In genomic region chr13:108157732-108158464, GRCm38 (mm10) we compare ENCODE assay signal across 8 mouse cellular contexts. TPM values are rescaled to one million over a fixed set of nuclear protein-coding genes. Genes with fewer than 3 reads are reported as not detected.
DNase-seq lines count a peak whose midpoint lies in the region; ATAC-seq and TF ChIP-seq lines count a peak whose summit lies in the region.

No protein-coding gene starts in this region.

- no peak overlapping the region for H3K27ac ChIP-seq in kidney, adult 2 months (ENCODE audit: insufficient read depth, low read depth, low read length)
- peak overlapping the region; percentile 53 for H3K27ac ChIP-seq in forebrain, embryonic 12.5 days
- no peak overlapping the region for H3K27ac ChIP-seq in liver, embryonic 13.5 days

- in situ Hi-C loops in Patski (cut with MboI; ENCODE audit: low pct_unique_long_range_greater_than_20kb) = loop anchor here (5.0 to 10.0 kb wide), 2 partner anchors 263 to 831 kb away; no protein-coding TSS in a partner anchor

- no peak for TF ChIP-seq POLR2A in kidney, adult 2 months (IDR thresholded peaks at IDR 0.05; ENCODE audit: low read depth, low read length)

- peaks cover 4% of the 10 kb centered on the region; the same call in 1 of the 2 replicates for H3K4me1 ChIP-seq in kidney, adult 2 months (ENCODE audit: control insufficient read depth, insufficient read depth, low read length)
- peaks cover 15% of the 10 kb centered on the region for H3K4me1 ChIP-seq in forebrain, embryonic 12.5 days
- peaks cover 16% of the 10 kb centered on the region for H3K4me1 ChIP-seq in liver, embryonic 13.5 days (replicated peaks)

- 4% methylated on average over 42 of the region's 42 CpGs for WGBS in kidney, adult 2 months
- WGBS in forebrain, embryonic 12.5 days = 1% methylated on average over 36 of the region's 42 CpGs
- WGBS in liver, embryonic 13.5 days (ENCODE audit: insufficient replicate concordance) = 3% methylated on average over 39 of the region's 42 CpGs

- no peaks in the 10 kb centered on the region for H3K27me3 ChIP-seq in kidney, adult 2 months (replicated peaks; ENCODE audit: control insufficient read depth, insufficient read depth, low read length)
- no peaks in the 10 kb centered on the region for H3K27me3 ChIP-seq in Patski
- H3K27me3 ChIP-seq in forebrain, embryonic 12.5 days = no peaks in the 10 kb centered on the region
- H3K27me3 ChIP-seq in liver, embryonic 13.5 days = no peaks in the 10 kb centered on the region

- ATAC-seq in Patski = peak; percentile 64
- peak; percentile 27; the same call in 1 of the 2 replicates for ATAC-seq in forebrain, embryonic 12.5 days (ENCODE audit: low FRiP score)
- peak; percentile 74 for ATAC-seq in liver, embryonic 13.5 days (ENCODE audit: low read depth)

- peak overlapping the region; percentile 71 for H3K4me3 ChIP-seq in kidney, adult 2 months (ENCODE audit: insufficient read depth, low read depth, low read length)
- peak overlapping the region; percentile 87 for H3K4me3 ChIP-seq in forebrain, embryonic 12.5 days (replicated peaks)
- peak overlapping the region; percentile 82 for H3K4me3 ChIP-seq in liver, embryonic 13.5 days (replicated peaks)

- no peak for TF ChIP-seq CTCF in kidney, adult 2 months (conservative IDR thresholded peaks at IDR 0.05; ENCODE audit: insufficient read depth, insufficient read length, low read depth, low read length)
- TF ChIP-seq CTCF in Patski (IDR thresholded peaks at IDR 0.05) = no peak

- H3K36me3 ChIP-seq in kidney, adult 2 months (ENCODE audit: control insufficient read depth, insufficient read depth, low read length) = no peaks in the 10 kb centered on the region
- H3K36me3 ChIP-seq in forebrain, embryonic 12.5 days (replicated peaks) = peaks cover 12% of the 10 kb centered on the region; the same call in 1 of the 2 replicates
- H3K36me3 ChIP-seq in liver, embryonic 13.5 days = peaks cover 13% of the 10 kb centered on the region

- H3K9me3 ChIP-seq in forebrain, embryonic 12.5 days = no peaks in the 10 kb centered on the region
- H3K9me3 ChIP-seq in liver, embryonic 13.5 days (replicated peaks) = no peaks in the 10 kb centered on the region

- H3K9ac ChIP-seq in forebrain, embryonic 12.5 days = peak overlapping the region; percentile 74
- peak overlapping the region; percentile 73 for H3K9ac ChIP-seq in liver, embryonic 13.5 days

- H3K4me2 ChIP-seq in forebrain, embryonic 12.5 days = peak overlapping the region; percentile 88
- peak overlapping the region; percentile 78 for H3K4me2 ChIP-seq in liver, embryonic 13.5 days

- DNase-seq in kidney, adult 2 months = no peak
- DNase-seq in kidney, adult 18-20 months = no peak
- DNase-seq in Patski (ENCODE audit: low read depth, low spot score) = no peak
- DNase-seq in liver, embryonic 13.5 days = no peak
- peak; percentile 5 for DNase-seq in skeletal muscle tissue, adult 2 months (ENCODE audit: low read depth, low spot score)
- no peak for DNase-seq in testis, postnatal 14 days (ENCODE audit: low spot score)
- DNase-seq in ovary, postnatal 14 days (ENCODE audit: low spot score) = no peak

- POLR2A ChIA-PET in Patski (lab: Charles Lee) = no interaction called here

- CTCF ChIA-PET in Patski (lab: Charles Lee) = interaction anchor here (2.1 kb wide), 1 partner anchor 17 kb away, joined by 6 read pairs; no protein-coding TSS in a partner anchor

RNA-seq across cellular contexts. Expression of gene Ndufaf2, which starts 0.5 kb away (rescaled TPM):
- polyA plus RNA-seq in kidney, adult 2 months (2012; rRNA removed) = 8.6 and 17.6 TPM in 2 replicates
- 43.1 TPM for polyA plus RNA-seq in Patski (2021)
- polyA plus RNA-seq in forebrain, embryonic 12.5 days (2016; fragmentation: Nextera tagmentation; extraction: Ambion mirVana) = 96.1 and 99.3 TPM in 2 replicates
- polyA plus RNA-seq in liver, embryonic 13.5 days (2015; fragmentation: Nextera tagmentation; extraction: Ambion mirVana) = 44.7 and 54.2 TPM in 2 replicates

RNA-seq across cellular contexts. Expression of gene Ercc8, which starts 0.6 kb away (rescaled TPM):
- 6.4 TPM in 2 replicates for polyA plus RNA-seq in kidney, adult 2 months (2012; rRNA removed)
- polyA plus RNA-seq in Patski (2021) = 6.8 TPM
- 23.0 and 24.0 TPM in 2 replicates for polyA plus RNA-seq in forebrain, embryonic 12.5 days (2016; fragmentation: Nextera tagmentation; extraction: Ambion mirVana)
- polyA plus RNA-seq in liver, embryonic 13.5 days (2015; fragmentation: Nextera tagmentation; extraction: Ambion mirVana) = 10.6 and 11.3 TPM in 2 replicates

RNA-seq across cellular contexts. Expression of gene Elovl7, which starts 56.3 kb away (rescaled TPM):
- 17.2 and 20.9 TPM in 2 replicates for polyA plus RNA-seq in kidney, adult 2 months (2012; rRNA removed)
- 111 TPM for polyA plus RNA-seq in Patski (2021)
- polyA plus RNA-seq in forebrain, embryonic 12.5 days (2016; fragmentation: Nextera tagmentation; extraction: Ambion mirVana) = 0.57 and 1.3 TPM in 2 replicates
- polyA plus RNA-seq in liver, embryonic 13.5 days (2015; fragmentation: Nextera tagmentation; extraction: Ambion mirVana) = 2.0 and 2.3 TPM in 2 replicates
